Mouse (Mus musculus): Measurements from ENCODE around the gene Kctd2.

Kctd2 gene

GRCm38 (mm10) chr11:115393721-115394325, 26.1 kb upstream of the Kctd2 start:
- in situ Hi-C loops (cut with MboI; ENCODE audit: low pct_unique_long_range_greater_than_20kb in 1 of 2, low sequenced_read_pairs in 2 of 2, unreplicated experiment in 1 of 2): no loop called here

- in situ Hi-C loops (cut with MboI; ENCODE audit: low pct_unique_long_range_greater_than_20kb in 1 of 2, low sequenced_read_pairs in 2 of 2, unreplicated experiment in 1 of 2): no loop called here
Observed at GRCm38 (mm10) chr11:115398085-115398484, 21.8 kb upstream of the Kctd2 start.

- in situ Hi-C loops (cut with MboI; ENCODE audit: low pct_unique_long_range_greater_than_20kb in 1 of 2, low sequenced_read_pairs in 2 of 2, unreplicated experiment in 1 of 2): loop anchor here in 1 of 2 experiments (25.0 kb wide), 1 partner anchor 1462 kb away; the partner anchor contains the start of genes Mfsd11 and Srsf2
Observed at GRCm38 (mm10) chr11:115400126-115400525, 19.8 kb upstream of the Kctd2 start.

- in situ Hi-C loops (cut with MboI; ENCODE audit: low pct_unique_long_range_greater_than_20kb in 1 of 2, low sequenced_read_pairs in 2 of 2, unreplicated experiment in 1 of 2): loop anchor here in 1 of 2 experiments (25.0 kb wide), 1 partner anchor 1461 kb away; the partner anchor contains the start of genes Mfsd11 and Srsf2
Observed at GRCm38 (mm10) chr11:115400630-115401391, 19.1 kb upstream of the Kctd2 start.

- in situ Hi-C loops (cut with MboI; ENCODE audit: low pct_unique_long_range_greater_than_20kb in 1 of 2, low sequenced_read_pairs in 2 of 2, unreplicated experiment in 1 of 2): loop anchor here in 1 of 2 experiments (25.0 kb wide), 1 partner anchor 1459 kb away; the partner anchor contains the start of genes Mfsd11 and Srsf2
Observed at GRCm38 (mm10) chr11:115403338-115404124, 16.4 kb upstream of the Kctd2 start, which contains the start of gene Mrpl58. Mrpl58 (plus strand) TSS chr11:115403752.

- in situ Hi-C loops (cut with MboI; ENCODE audit: low pct_unique_long_range_greater_than_20kb in 1 of 2, low sequenced_read_pairs in 2 of 2, unreplicated experiment in 1 of 2): loop anchor here in 1 of 2 experiments (25.0 kb wide), 1 partner anchor 1457 kb away; the partner anchor contains the start of genes Mfsd11 and Srsf2
Observed at GRCm38 (mm10) chr11:115405723-115406122, 14.2 kb upstream of the Kctd2 start.

- in situ Hi-C loops (cut with MboI; ENCODE audit: low pct_unique_long_range_greater_than_20kb in 1 of 2, low sequenced_read_pairs in 2 of 2, unreplicated experiment in 1 of 2): loop anchor here in 1 of 2 experiments (25.0 kb wide), 1 partner anchor 1455 kb away; the partner anchor contains the start of genes Mfsd11 and Srsf2
Observed at GRCm38 (mm10) chr11:115406858-115407401, 13.0 kb upstream of the Kctd2 start.

- in situ Hi-C loops (cut with MboI; ENCODE audit: low pct_unique_long_range_greater_than_20kb in 1 of 2, low sequenced_read_pairs in 2 of 2, unreplicated experiment in 1 of 2): loop anchor here in 1 of 2 experiments (25.0 kb wide), 1 partner anchor 1454 kb away; the partner anchor contains the start of genes Mfsd11 and Srsf2
Observed at GRCm38 (mm10) chr11:115408266-115408920, 11.5 kb upstream of the Kctd2 start.

GRCm38 (mm10) chr11:115409556-115409955, 10.4 kb upstream of the Kctd2 start:
- in situ Hi-C loops (cut with MboI; ENCODE audit: low pct_unique_long_range_greater_than_20kb in 1 of 2, low sequenced_read_pairs in 2 of 2, unreplicated experiment in 1 of 2): loop anchor here in 1 of 2 experiments (25.0 kb wide), 1 partner anchor 1453 kb away; the partner anchor contains the start of genes Mfsd11 and Srsf2

- in situ Hi-C loops (cut with MboI; ENCODE audit: low pct_unique_long_range_greater_than_20kb in 1 of 2, low sequenced_read_pairs in 2 of 2, unreplicated experiment in 1 of 2): loop anchor here in 1 of 2 experiments (25.0 kb wide), 1 partner anchor 1442 kb away; the partner anchor contains the start of genes Mfsd11 and Srsf2
Observed at GRCm38 (mm10) chr11:115420336-115421190, 635 bp downstream of the Kctd2 start.

- in situ Hi-C loops (cut with MboI; ENCODE audit: low pct_unique_long_range_greater_than_20kb in 1 of 2, low sequenced_read_pairs in 2 of 2, unreplicated experiment in 1 of 2): loop anchor here in 1 of 2 experiments (25.0 kb wide), 1 partner anchor 1441 kb away; the partner anchor contains the start of genes Mfsd11 and Srsf2
Observed at GRCm38 (mm10) chr11:115421328-115421727, 1.4 kb downstream of the Kctd2 start.

- in situ Hi-C loops (cut with MboI; ENCODE audit: low pct_unique_long_range_greater_than_20kb in 1 of 2, low sequenced_read_pairs in 2 of 2, unreplicated experiment in 1 of 2): loop anchor here in 1 of 2 experiments (25.0 kb wide), 1 partner anchor 1440 kb away; the partner anchor contains the start of genes Mfsd11 and Srsf2
Observed at GRCm38 (mm10) chr11:115421972-115422371, 2.0 kb downstream of the Kctd2 start.

- in situ Hi-C loops (cut with MboI; ENCODE audit: low pct_unique_long_range_greater_than_20kb in 1 of 2, low sequenced_read_pairs in 2 of 2, unreplicated experiment in 1 of 2): loop anchor here in 1 of 2 experiments (25.0 kb wide), 1 partner anchor 1439 kb away; the partner anchor contains the start of genes Mfsd11 and Srsf2
Observed at GRCm38 (mm10) chr11:115423091-115423490, 3.2 kb downstream of the Kctd2 start.

- in situ Hi-C loops (cut with MboI; ENCODE audit: low pct_unique_long_range_greater_than_20kb in 1 of 2, low sequenced_read_pairs in 2 of 2, unreplicated experiment in 1 of 2): loop anchor here in 1 of 2 experiments (25.0 kb wide), 1 partner anchor 1438 kb away; the partner anchor contains the start of genes Mfsd11 and Srsf2
Observed at GRCm38 (mm10) chr11:115424666-115425065, 4.7 kb downstream of the Kctd2 start.

GRCm38 (mm10) chr11:115425671-115426070, 5.7 kb downstream of the Kctd2 start:
- in situ Hi-C loops (cut with MboI; ENCODE audit: low pct_unique_long_range_greater_than_20kb in 1 of 2, low sequenced_read_pairs in 2 of 2, unreplicated experiment in 1 of 2): no loop called here

Measured in mouse embryonic stem cell (cell line).